Mouse (Mus musculus): ENCODE measurements around the gene Gm10447. TPM values are rescaled to one million over a fixed set of nuclear protein-coding genes. Genes with fewer than 3 reads are reported as not detected.
"Not testable (repeated sequence)": the region's sequence is repeated elsewhere in the genome, so short reads cannot be mapped to it uniquely, and the experiment has no call there.

The Gm10447 gene
- total RNA-seq, 2 experiments from 2014 or later, result not detected

- no peak for ATAC-seq (replicated peaks; ENCODE audit: low FRiP score, poor library complexity, severe bottlenecking)
Measured at GRCm38 (mm10) chr11:53450070-53450705, 6.7 kb downstream of the Gm10447 start.

- ATAC-seq (replicated peaks; ENCODE audit: low FRiP score, poor library complexity, severe bottlenecking), result no peak
Measured at GRCm38 (mm10) chr11:53448529-53448928, 8.4 kb downstream of the Gm10447 start.

GRCm38 (mm10) chr11:53447996-53448395 is 8.9 kb downstream of the Gm10447 start:
- no peak for ATAC-seq (replicated peaks; ENCODE audit: low FRiP score, poor library complexity, severe bottlenecking)

- no peak for ATAC-seq (replicated peaks; ENCODE audit: low FRiP score, poor library complexity, severe bottlenecking)
Measured at GRCm38 (mm10) chr11:53446183-53446582, 10.7 kb downstream of the Gm10447 start.

GRCm38 (mm10) chr11:53445562-53445961 is 11.3 kb downstream of the Gm10447 start:
- ATAC-seq (replicated peaks; ENCODE audit: low FRiP score, poor library complexity, severe bottlenecking), result no peak

- no peak for ATAC-seq (replicated peaks; ENCODE audit: low FRiP score, poor library complexity, severe bottlenecking)
Measured at GRCm38 (mm10) chr11:53443861-53444260, 13.0 kb downstream of the Gm10447 start.

GRCm38 (mm10) chr11:53441921-53442320 is 15.0 kb downstream of the Gm10447 start:
- no peak for ATAC-seq (replicated peaks; ENCODE audit: low FRiP score, poor library complexity, severe bottlenecking)

- no peak for ATAC-seq (replicated peaks; ENCODE audit: low FRiP score, poor library complexity, severe bottlenecking)
Measured at GRCm38 (mm10) chr11:53436338-53436737, 20.6 kb downstream of the Gm10447 start.

GRCm38 (mm10) chr11:53435504-53435903 is 21.4 kb downstream of the Gm10447 start:
- ATAC-seq (replicated peaks; ENCODE audit: low FRiP score, poor library complexity, severe bottlenecking), result no peak

- ATAC-seq (replicated peaks; ENCODE audit: low FRiP score, poor library complexity, severe bottlenecking), result no peak
Measured at GRCm38 (mm10) chr11:53433057-53433456, 23.9 kb downstream of the Gm10447 start.

- ATAC-seq (replicated peaks; ENCODE audit: low FRiP score, poor library complexity, severe bottlenecking), result peak; percentile 11
Measured at GRCm38 (mm10) chr11:53431347-53432056, 25.4 kb downstream of the Gm10447 start.

GRCm38 (mm10) chr11:53430670-53431346 is 26.1 kb downstream of the Gm10447 start, which contains the start of the genes Uqcrq and Gdf9:
Gene Uqcrq, minus strand, starts transcription at chr11:53430831.
Gene Gdf9, plus strand, starts transcription at chr11:53431023.
- ATAC-seq (replicated peaks; ENCODE audit: low FRiP score, poor library complexity, severe bottlenecking), result peak; percentile 89

- ATAC-seq (replicated peaks; ENCODE audit: low FRiP score, poor library complexity, severe bottlenecking), result peak; percentile 55
Measured at GRCm38 (mm10) chr11:53430300-53430669, 26.6 kb downstream of the Gm10447 start.

- no peak for ATAC-seq (replicated peaks; ENCODE audit: low FRiP score, poor library complexity, severe bottlenecking)
Measured at GRCm38 (mm10) chr11:53429182-53429581, 27.7 kb downstream of the Gm10447 start.

- no peak for ATAC-seq (replicated peaks; ENCODE audit: low FRiP score, poor library complexity, severe bottlenecking)
Measured at GRCm38 (mm10) chr11:53428716-53429057, 28.2 kb downstream of the Gm10447 start.

GRCm38 (mm10) chr11:53427993-53428715 is 28.8 kb downstream of the Gm10447 start:
- no peak for ATAC-seq (replicated peaks; ENCODE audit: low FRiP score, poor library complexity, severe bottlenecking)

GRCm38 (mm10) chr11:53426914-53427313 is 30.0 kb downstream of the Gm10447 start:
- ATAC-seq (replicated peaks; ENCODE audit: low FRiP score, poor library complexity, severe bottlenecking), result not testable (repeated sequence)

GRCm38 (mm10) chr11:53425711-53426255 is 31.1 kb downstream of the Gm10447 start:
- no peak for ATAC-seq (replicated peaks; ENCODE audit: low FRiP score, poor library complexity, severe bottlenecking)

- no peak for ATAC-seq (replicated peaks; ENCODE audit: low FRiP score, poor library complexity, severe bottlenecking)
Measured at GRCm38 (mm10) chr11:53425251-53425650, 31.7 kb downstream of the Gm10447 start.

GRCm38 (mm10) chr11:53424826-53425225 is 32.1 kb downstream of the Gm10447 start:
- no peak for ATAC-seq (replicated peaks; ENCODE audit: low FRiP score, poor library complexity, severe bottlenecking)
